Mouse (Mus musculus) left cerebral cortex, adult 2 months (tissue): Measurements from ENCODE around the gene Nav3. TPM values are rescaled to one million over a fixed set of nuclear protein-coding genes. Genes with fewer than 3 reads are reported as not detected.
"Not testable (repeated sequence)": the region's sequence is repeated elsewhere in the genome, so short reads cannot be mapped to it uniquely, and the experiment has no call there.

Experiments
- DNase-seq, 2 experiments: peaks; one replicate each; pipeline ENCODE4 v3.0.0; 2021 to 2022; ENCODE audit warnings: low spot score in 2 of 2, mixed read lengths in 1 of 2; ENCODE audit errors: extremely low spot score in 1 of 2
- H3K27ac ChIP-seq: fragments of 200-600 bp; 2 replicates; pipeline ENCODE4 v1.8.1; 2022
- H3K4me3 ChIP-seq: fragments of 200-600 bp; 2 replicates; pipeline ENCODE4 v1.8.1; 2022
- CTCF ChIP-seq: fragments of 200-600 bp; IDR thresholded peaks from 2 replicates; pipeline ENCODE4 v1.8.1; 2022; ENCODE audit warnings: antibody characterized with exemption, mild to moderate bottlenecking, moderate library complexity
- intact Hi-C: fragments of 180-260 bp; cut with DNase I; formaldehyde crosslinking; loops from one replicate; pipeline ENCODE4 v1.15.1; 2025
- total RNA-seq, 2 experiments: library from RNA; stranded (reverse); gene quantifications; 2 replicates each; pipeline ENCODE4 v1.2.3; 2021

The Nav3 gene
- total RNA-seq, 2 experiments from 2014 or later = 116 to 136 TPM

- no peak for DNase-seq
- intact Hi-C loops = no loop called here
- no peak for TF ChIP-seq CTCF
- Histone ChIP-seq H3K27ac (peak overlapping the region; percentile 61), H3K4me3 (no peak overlapping the region)
These were observed 27.0 kb downstream of the Nav3 start for GRCm38 (mm10) chr10:110429052-110429451.

GRCm38 (mm10) chr10:110421533-110421932 is 34.5 kb downstream of the Nav3 start:
- H3K27ac ChIP-seq = peak overlapping the region; percentile 64
- DNase-seq = no peak
- no peak overlapping the region for H3K4me3 ChIP-seq
- intact Hi-C loops = no loop called here
- TF ChIP-seq CTCF = no peak

- intact Hi-C loops = no loop called here
- Histone ChIP-seq H3K4me3 (no peak overlapping the region), H3K27ac (no peak overlapping the region)
- DNase-seq = no peak
- no peak for TF ChIP-seq CTCF
These were observed 39.0 kb downstream of the Nav3 start for GRCm38 (mm10) chr10:110417003-110417402.

DNA sequence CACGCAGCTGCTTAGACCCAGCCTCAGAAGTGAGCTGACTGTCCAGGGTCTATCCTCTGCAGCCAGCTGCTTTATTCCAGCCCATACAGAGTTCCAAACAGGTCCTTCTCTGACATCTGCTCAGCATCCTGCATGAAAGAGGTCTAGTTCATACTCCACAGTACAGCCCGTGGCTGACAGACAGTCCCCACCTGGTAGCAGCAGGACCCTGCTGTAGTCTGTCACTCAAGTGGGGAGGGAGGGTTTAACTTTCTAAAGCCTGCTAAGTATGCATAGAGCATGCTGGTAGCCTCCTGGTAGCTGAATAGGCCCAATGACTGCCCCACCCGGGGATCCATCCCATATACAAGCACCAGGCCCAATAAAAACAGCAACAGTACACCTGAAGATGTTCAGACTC is 40.4 kb downstream of the Nav3 start:
- intact Hi-C loops = no loop called here
- no peak for DNase-seq
- Histone ChIP-seq H3K4me3 (no peak overlapping the region), H3K27ac (no peak overlapping the region)
- TF ChIP-seq CTCF = no peak

DNA sequence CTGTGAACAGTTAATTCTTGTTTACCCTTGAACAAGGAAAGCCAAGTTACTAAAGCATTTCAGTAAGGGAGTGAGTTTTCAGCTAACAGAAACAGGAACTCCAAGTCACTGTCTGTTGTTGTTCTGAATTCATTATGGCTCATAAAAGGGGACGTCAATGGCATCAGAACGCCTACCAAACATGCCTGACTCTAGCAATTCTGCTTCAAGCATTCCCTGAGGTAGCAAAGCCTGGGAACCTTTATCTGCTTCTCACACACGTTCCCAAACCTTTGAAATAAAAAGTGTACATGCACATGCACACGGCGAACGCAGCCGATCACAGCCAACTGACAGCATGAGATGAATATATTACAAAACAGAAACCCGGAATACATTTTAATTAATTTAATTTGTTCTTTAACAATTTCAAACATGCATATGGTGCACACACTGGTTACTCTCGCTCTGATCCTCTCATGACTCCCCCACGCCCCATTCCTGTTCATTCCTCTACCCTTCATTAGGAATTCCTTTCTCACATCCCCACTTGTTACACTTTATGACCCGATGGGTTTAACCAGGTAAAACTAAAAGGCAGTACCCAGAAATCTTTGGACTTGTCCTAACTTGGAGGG is 42.6 kb downstream of the Nav3 start:
- Histone ChIP-seq H3K27ac (peak overlapping the region; percentile 38; the same call in 1 of the 2 replicates), H3K4me3 (no peak overlapping the region)
- TF ChIP-seq CTCF = no peak
- intact Hi-C loops = no loop called here
- no peak for DNase-seq

GRCm38 (mm10) chr10:110402950-110403349 is 53.1 kb downstream of the Nav3 start:
- no peak for TF ChIP-seq CTCF
- DNase-seq = no peak
- intact Hi-C loops = no loop called here
- Histone ChIP-seq H3K27ac (no peak overlapping the region), H3K4me3 (no peak overlapping the region)

GRCm38 (mm10) chr10:110400642-110401041 is 55.4 kb downstream of the Nav3 start:
- H3K4me3 ChIP-seq = no peak overlapping the region
- TF ChIP-seq CTCF = no peak
- H3K27ac ChIP-seq = peak overlapping the region; percentile 19; the same call in 1 of the 2 replicates
- no peak for DNase-seq
- intact Hi-C loops = no loop called here

GRCm38 (mm10) chr10:110398643-110399042 is 57.4 kb downstream of the Nav3 start:
- intact Hi-C loops = loop anchor here (1.0 kb wide), 1 partner anchor 42 kb away; no protein-coding TSS in a partner anchor
- TF ChIP-seq CTCF = no peak
- H3K4me3 ChIP-seq = no peak overlapping the region
- H3K27ac ChIP-seq = peak overlapping the region; percentile 64; the same call in 1 of the 2 replicates
- DNase-seq = no peak

GRCm38 (mm10) chr10:110386476-110387197 is 69.4 kb downstream of the Nav3 start:
- Histone ChIP-seq H3K4me3 (no peak overlapping the region), H3K27ac (peak overlapping the region; percentile 65)
- TF ChIP-seq CTCF = no peak
- intact Hi-C loops = loop anchor here (2.0 kb wide), 2 partner anchors 44 to 54 kb away; no protein-coding TSS in a partner anchor
- DNase-seq = no peak

- H3K27ac ChIP-seq, DNase-seq, intact Hi-C loops, H3K4me3 ChIP-seq: not testable (repeated sequence)
These were observed 72.3 kb downstream of the Nav3 start for GRCm38 (mm10) chr10:110383506-110384229.

- intact Hi-C loops = no loop called here
- Histone ChIP-seq H3K27ac (no peak overlapping the region), H3K4me3 (no peak overlapping the region)
- no peak for DNase-seq
- TF ChIP-seq CTCF = no peak
These were observed 75.2 kb downstream of the Nav3 start for GRCm38 (mm10) chr10:110380792-110381191.
